Mouse (Mus musculus) hindbrain, embryonic 14.5 days (tissue): ENCODE measurements around the gene Rps6ka2. TPM values are rescaled to one million over a fixed set of nuclear protein-coding genes. Genes with fewer than 3 reads are reported as not detected.

ENCODE experiments used
- ATAC-seq: fragments of 200-750 bp; cut with Nextera tagmentation; 2 replicates; pipeline ENCODE4 v1.8.0; 2017; ENCODE audit warnings: moderate number of reproducible peaks, mild to moderate bottlenecking, moderate TSS enrichment, moderate library complexity; ENCODE audit not compliant: low FRiP score
- DNase-seq: peaks from one replicate; pipeline ENCODE4 v3.0.0-alpha.2; 2015; ENCODE audit warnings: low spot score
- H3K27ac ChIP-seq: fragments of 300-500 bp; sonication (generic); 2 replicates; pipeline ENCODE4 v1.5.1; 2014; ENCODE audit warnings: mild to moderate bottlenecking, moderate library complexity
- H3K27me3 ChIP-seq: fragments of 300-500 bp; sonication (generic); 2 replicates; pipeline ENCODE4 v1.6.1; 2014; ENCODE audit warnings: mild to moderate bottlenecking, low read length, mixed read lengths; ENCODE audit not compliant: control insufficient read depth, insufficient read depth
- H3K36me3 ChIP-seq: fragments of 300-500 bp; sonication (generic); replicated peaks from 2 replicates; pipeline ENCODE4 v1.6.1; 2014; ENCODE audit not compliant: control insufficient read depth, insufficient read depth
- H3K4me1 ChIP-seq: fragments of 300-500 bp; sonication (generic); replicated peaks from 2 replicates; pipeline ENCODE4 v1.6.1; 2014; ENCODE audit warnings: antibody characterized with exemption, low read length, mixed read lengths; ENCODE audit not compliant: control insufficient read depth, insufficient read depth
- H3K4me2 ChIP-seq: fragments of 300-500 bp; sonication (generic); replicated peaks from 2 replicates; pipeline ENCODE4 v1.6.1; 2014; ENCODE audit warnings: mild to moderate bottlenecking, moderate library complexity
- H3K4me3 ChIP-seq: fragments of 300-500 bp; sonication (generic); replicated peaks from 2 replicates; pipeline ENCODE4 v1.5.1; 2014; ENCODE audit warnings: mild to moderate bottlenecking, low read length
- H3K9ac ChIP-seq: fragments of 300-500 bp; sonication (generic); 2 replicates; pipeline ENCODE4 v1.6.1; 2014
- H3K9me3 ChIP-seq: fragments of 300-500 bp; sonication (generic); 2 replicates; pipeline ENCODE4 v1.6.1; 2016; ENCODE audit warnings: low read length; ENCODE audit not compliant: control insufficient read depth
- WGBS: fragments of 180-500 bp; shearing (Covaris S2); extraction: QIAGEN DNeasy Blood & Tissue Kit; methylation state at CpG from one replicate; pipeline ENCODE4 v1.1.7; 2014; 5-methylcytosine and 5-hydroxymethylcytosine counted together
- polyA plus RNA-seq: library from polyadenylated mRNA; unstranded; fragments of >200 nt; fragmentation: Nextera tagmentation; extraction: Ambion mirVana; gene quantifications from 2 replicates; pipeline ENCODE4 v1.2.1, GENCODE M21; 2014

The Rps6ka2 gene
- polyA plus RNA-seq, 1 experiment from 2014 or later = 24.4 TPM

GRCm38 (mm10) chr17:7143885-7144518 is 25.9 kb upstream of the Rps6ka2 start:
- Histone ChIP-seq H3K4me3 (no peak overlapping the region), H3K9ac (no peak overlapping the region), H3K4me1 (no peaks in the 10 kb centered on the region), H3K4me2 (no peak overlapping the region), H3K27me3 (no peaks in the 10 kb centered on the region), H3K9me3 (no peaks in the 10 kb centered on the region), H3K27ac (no peak overlapping the region), H3K36me3 (no peaks in the 10 kb centered on the region)
- 80% methylated on average over 7 of the region's 7 CpGs for WGBS
- DNase-seq (no peak), ATAC-seq (no peak)

DNA sequence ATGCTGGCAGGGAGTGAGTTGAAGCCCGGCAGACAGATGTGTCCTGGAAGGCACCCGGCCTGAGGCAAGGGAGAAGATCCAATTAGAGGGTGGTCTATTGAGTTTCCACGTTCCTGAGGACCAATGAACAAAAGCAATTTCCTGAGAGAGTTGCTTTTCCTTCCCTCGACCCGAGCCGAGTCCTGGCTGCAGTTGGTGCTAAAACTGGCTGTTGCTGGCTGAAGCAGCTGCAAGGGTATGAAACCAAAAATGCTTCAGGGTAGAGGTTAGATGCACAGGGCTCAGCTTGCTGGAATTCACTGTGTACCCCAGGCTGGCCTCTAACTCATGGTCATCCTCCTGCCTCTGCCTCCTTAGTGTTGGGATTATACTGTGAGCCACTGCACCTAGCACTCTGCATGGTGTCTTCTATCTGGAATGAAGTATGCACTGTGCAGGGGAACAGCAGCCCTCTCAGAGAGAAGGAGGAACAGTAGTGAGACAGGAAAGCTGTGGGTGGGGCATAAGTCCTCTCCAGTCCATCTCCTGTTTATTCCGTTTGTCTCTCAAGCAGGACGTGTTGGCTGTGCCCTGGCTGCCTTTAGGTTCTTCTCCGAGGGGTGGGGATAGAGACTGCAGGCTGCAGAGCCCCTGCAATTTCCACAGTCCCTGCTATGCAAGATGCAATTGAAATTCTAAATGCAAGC is 24.4 kb upstream of the Rps6ka2 start:
- no peak for DNase-seq
- no peaks in the 10 kb centered on the region for H3K9me3 ChIP-seq
- H3K27me3 ChIP-seq = no peaks in the 10 kb centered on the region
- 55% methylated on average over 9 of the region's 9 CpGs for whole genome bisulfite sequencing
- ATAC-seq = no peak
- H3K36me3 ChIP-seq = no peaks in the 10 kb centered on the region
- no peak overlapping the region for H3K4me2 ChIP-seq
- no peaks in the 10 kb centered on the region for H3K4me1 ChIP-seq
- H3K9ac ChIP-seq = no peak overlapping the region
- no peak overlapping the region for H3K27ac ChIP-seq
- no peak overlapping the region for H3K4me3 ChIP-seq

DNA sequence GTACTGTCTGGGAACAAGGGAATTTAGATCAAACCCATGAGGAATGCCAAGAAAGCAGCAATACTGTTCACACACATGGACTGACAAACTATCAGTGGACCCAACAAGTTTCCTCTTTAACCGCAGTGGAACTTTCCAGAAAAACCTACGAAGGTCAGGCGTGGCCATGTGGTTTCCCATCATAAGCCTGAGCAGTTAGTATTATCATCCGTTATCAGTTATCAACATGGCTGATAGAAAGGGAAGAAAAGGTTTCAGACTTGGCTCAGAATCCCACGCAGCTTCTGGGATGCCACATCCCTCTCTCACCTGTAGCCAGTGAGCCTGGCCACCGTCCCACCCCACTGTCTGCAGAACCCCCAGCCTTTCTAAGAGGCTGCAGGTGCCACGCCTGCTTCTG is 23.4 kb upstream of the Rps6ka2 start:
- H3K36me3 ChIP-seq = no peaks in the 10 kb centered on the region
- DNase-seq (no peak), ATAC-seq (no peak)
- no peak overlapping the region for H3K9ac ChIP-seq
- WGBS = 95% methylated on average over 7 of the region's 7 CpGs
- no peaks in the 10 kb centered on the region for H3K9me3 ChIP-seq
- H3K4me1 ChIP-seq = no peaks in the 10 kb centered on the region
- no peak overlapping the region for H3K4me3 ChIP-seq
- no peaks in the 10 kb centered on the region for H3K27me3 ChIP-seq
- no peak overlapping the region for H3K27ac ChIP-seq
- no peak overlapping the region for H3K4me2 ChIP-seq

DNA sequence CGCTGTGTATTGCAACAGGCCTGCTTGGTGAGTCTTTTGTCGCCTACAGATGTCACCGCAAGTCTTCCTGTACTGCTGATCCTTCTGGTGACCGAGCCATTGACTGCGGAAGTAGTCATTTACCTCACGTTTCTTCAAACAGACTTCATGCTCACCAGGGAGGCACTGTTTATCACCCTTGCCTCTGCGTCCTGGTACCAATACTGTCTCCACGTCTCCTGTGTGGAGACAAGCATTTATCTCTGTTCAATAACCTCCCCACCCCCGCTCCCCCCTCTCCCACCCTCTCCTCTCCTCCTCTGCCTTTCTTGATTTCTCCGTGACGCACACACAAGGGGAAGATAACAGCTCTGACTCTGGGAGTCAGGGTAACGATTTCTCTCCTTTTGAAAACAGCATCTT is 22.0 kb upstream of the Rps6ka2 start:
- Histone ChIP-seq H3K4me2 (no peak overlapping the region), H3K4me3 (no peak overlapping the region), H3K9me3 (no peaks in the 10 kb centered on the region), H3K27me3 (no peaks in the 10 kb centered on the region), H3K36me3 (no peaks in the 10 kb centered on the region), H3K9ac (no peak overlapping the region), H3K4me1 (no peaks in the 10 kb centered on the region), H3K27ac (no peak overlapping the region)
- WGBS = 45% methylated on average over 12 of the region's 12 CpGs
- DNase-seq (no peak), ATAC-seq (no peak)

- Histone ChIP-seq H3K9me3 (no peaks in the 10 kb centered on the region), H3K9ac (no peak overlapping the region), H3K36me3 (no peaks in the 10 kb centered on the region), H3K27me3 (no peaks in the 10 kb centered on the region), H3K4me1 (no peaks in the 10 kb centered on the region), H3K4me3 (no peak overlapping the region), H3K27ac (no peak overlapping the region), H3K4me2 (no peak overlapping the region)
- DNase-seq = no peak
- WGBS = 93% methylated on average over 11 of the region's 11 CpGs
- no peak for ATAC-seq
Observed at GRCm38 (mm10) chr17:7149328-7150195, 20.4 kb upstream of the Rps6ka2 start.

GRCm38 (mm10) chr17:7151446-7152100 is 18.3 kb upstream of the Rps6ka2 start:
- DNase-seq (no peak), ATAC-seq (no peak)
- Histone ChIP-seq H3K4me1 (no peaks in the 10 kb centered on the region), H3K9ac (no peak overlapping the region), H3K9me3 (no peaks in the 10 kb centered on the region), H3K27me3 (no peaks in the 10 kb centered on the region), H3K27ac (no peak overlapping the region), H3K36me3 (no peaks in the 10 kb centered on the region), H3K4me2 (no peak overlapping the region), H3K4me3 (no peak overlapping the region)
- WGBS = 72% methylated on average over 6 of the region's 6 CpGs

- 93% methylated on average over 7 of the region's 7 CpGs for WGBS
- Histone ChIP-seq H3K9me3 (no peaks in the 10 kb centered on the region), H3K4me1 (no peaks in the 10 kb centered on the region), H3K4me2 (no peak overlapping the region), H3K27ac (no peak overlapping the region), H3K4me3 (no peak overlapping the region), H3K9ac (no peak overlapping the region), H3K36me3 (no peaks in the 10 kb centered on the region), H3K27me3 (no peaks in the 10 kb centered on the region)
- DNase-seq (no peak), ATAC-seq (no peak)
Observed at GRCm38 (mm10) chr17:7152662-7153061, 17.3 kb upstream of the Rps6ka2 start.

DNA sequence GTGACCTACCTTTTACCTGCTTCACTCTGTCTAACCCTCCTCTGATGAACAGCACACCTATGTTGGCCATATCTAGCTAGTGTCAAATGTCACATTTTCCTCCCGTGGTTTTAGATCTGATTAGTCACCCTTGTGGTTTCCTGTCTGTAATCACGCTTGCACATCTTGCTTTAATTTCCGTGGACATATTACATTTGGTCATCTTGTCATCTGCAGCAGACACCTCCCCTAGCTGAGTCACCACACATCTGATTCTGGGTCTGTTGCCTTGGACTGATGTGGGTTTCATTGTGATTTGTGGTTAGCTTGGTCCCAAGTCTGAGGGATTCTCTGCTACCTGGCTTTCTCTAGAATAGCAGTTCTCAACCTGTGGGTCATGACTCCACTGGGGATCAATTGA is 6.0 kb upstream of the Rps6ka2 start:
- Histone ChIP-seq H3K9me3 (no peaks in the 10 kb centered on the region), H3K27me3 (no peaks in the 10 kb centered on the region), H3K4me2 (no peak overlapping the region), H3K36me3 (no peaks in the 10 kb centered on the region), H3K4me3 (no peak overlapping the region), H3K9ac (no peak overlapping the region), H3K27ac (no peak overlapping the region), H3K4me1 (peaks cover 2% of the 10 kb centered on the region; the same call in 1 of the 2 replicates)
- ATAC-seq (no peak), DNase-seq (no peak)
- WGBS = 71% methylated on average over 3 of the region's 3 CpGs

- DNase-seq = no peak
- Histone ChIP-seq H3K4me3 (no peak overlapping the region), H3K9ac (no peak overlapping the region), H3K4me2 (no peak overlapping the region), H3K36me3 (no peaks in the 10 kb centered on the region), H3K4me1 (peaks cover 5% of the 10 kb centered on the region; the same call in 1 of the 2 replicates), H3K9me3 (no peaks in the 10 kb centered on the region), H3K27me3 (no peaks in the 10 kb centered on the region), H3K27ac (no peak overlapping the region)
- 98% methylated on average over 7 of the region's 7 CpGs for WGBS
- no peak for ATAC-seq
Observed at GRCm38 (mm10) chr17:7165524-7165923, 4.4 kb upstream of the Rps6ka2 start.
